Mouse (Mus musculus) activated CD4-positive, CD25-positive, alpha-beta regulatory T cell, adult 9 weeks (primary cell): ENCODE results near the gene Olfr263. TPM values are rescaled to one million over a fixed set of nuclear protein-coding genes. Genes with fewer than 3 reads are reported as not detected.

Experiments used
- polyA plus RNA-seq: library from polyadenylated mRNA; unstranded; fragments of 100-300 nt; shearing (Covaris generic); gene quantifications from one replicate; pipeline ENCODE4 v1.2.1, GENCODE M21; 2017

The Olfr263 gene
- polyA plus RNA-seq: not detected

DNA sequence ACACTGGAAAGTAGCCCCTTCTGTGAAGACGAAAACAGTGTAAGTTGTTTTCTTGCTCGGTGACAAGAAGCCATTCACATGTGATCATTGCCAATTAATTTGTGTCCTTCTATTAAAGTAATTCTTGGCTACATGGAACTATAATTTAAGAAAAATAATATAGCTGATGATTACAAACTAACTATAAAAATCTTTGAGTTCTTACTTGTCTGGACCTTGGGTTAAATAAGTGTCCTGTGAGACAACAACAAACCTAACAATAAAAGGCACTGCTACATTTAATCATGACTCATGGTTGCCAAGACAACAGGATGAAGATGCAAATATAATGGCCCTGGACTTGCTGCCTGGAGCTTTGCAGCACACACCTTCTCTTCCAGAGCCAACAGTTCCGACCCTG lies at the start of gene Olfr263:
Gene Olfr263, plus strand, starts transcription at position 301 of the 400 bp plus-strand sequence.

DNA sequence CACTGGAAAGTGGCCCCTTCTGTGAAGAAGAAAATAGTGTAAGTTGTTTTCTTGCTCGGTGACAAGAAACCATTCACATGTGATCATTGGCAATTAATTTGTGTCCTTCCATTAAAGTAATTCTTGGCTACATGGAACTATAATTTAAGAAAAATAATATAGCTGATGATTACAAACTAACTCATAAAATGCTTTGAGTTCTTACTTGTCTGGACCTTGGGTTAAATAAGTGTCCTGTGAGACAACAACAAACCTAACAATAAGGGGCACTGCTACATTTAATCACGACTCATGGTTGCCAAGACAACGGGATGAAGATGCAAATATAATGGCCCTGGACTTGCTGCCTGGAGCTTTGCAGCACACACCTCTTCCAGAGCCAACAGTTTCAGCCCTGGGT lies 18.3 kb upstream of the Olfr263 start, which contains the start of gene Olfr1369-ps1:
Gene Olfr1369-ps1, plus strand, starts transcription at position 301 of the 400 bp plus-strand sequence.

DNA sequence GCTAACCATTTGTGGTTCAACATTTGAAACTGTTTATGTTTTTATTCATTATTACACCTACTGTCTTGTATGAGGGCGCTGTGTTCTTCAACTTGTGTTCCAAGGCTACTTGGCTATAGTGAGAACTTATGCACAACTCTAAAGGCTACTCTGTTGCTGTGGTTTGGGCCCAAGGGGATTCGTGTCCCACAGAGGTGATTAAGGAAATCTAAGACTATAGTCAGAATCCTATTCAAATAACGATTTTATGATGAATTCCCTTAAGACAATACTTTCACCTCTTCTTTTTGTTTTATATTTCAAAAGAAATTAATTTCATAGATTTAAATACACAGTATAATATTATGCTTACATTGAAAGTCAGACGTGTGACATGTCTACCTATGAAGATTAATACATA lies 16.3 kb downstream of the Olfr263 start, which contains the start of gene Olfr1368:
Gene Olfr1368, minus strand, starts transcription at position 101 of the 400 bp plus-strand sequence.

DNA sequence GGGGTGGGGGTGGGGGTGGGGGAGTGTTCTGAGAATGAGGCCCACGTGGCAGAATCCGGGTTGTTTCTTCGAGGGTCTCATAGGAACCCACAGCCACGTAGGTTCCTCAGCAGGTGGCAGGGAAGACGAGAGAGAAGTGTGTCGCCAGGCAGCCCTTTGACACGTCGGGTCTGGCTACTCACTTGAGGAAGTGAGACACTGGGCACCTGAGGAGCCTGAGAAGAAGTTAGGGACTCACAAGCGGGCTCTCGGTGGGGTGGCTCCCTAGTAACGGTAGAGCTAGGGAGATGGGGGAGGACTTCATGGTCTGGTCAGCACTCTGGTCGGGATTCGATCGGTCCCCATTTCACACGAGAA lies 49.9 kb downstream of the Olfr263 start, which contains the start of gene Trim27:
Gene Trim27, plus strand, starts transcription at position 79 of the 357 bp plus-strand sequence.

Other genes with a start within 250 kb of the Olfr263 start
- gene Olfr1370, start 54.7 kb upstream of the Olfr263 start, polyA plus RNA-seq: not detected
- not detected for gene Olfr1369-ps1, start 18.2 kb upstream of the Olfr263 start, polyA plus RNA-seq
- gene Olfr1368, start 16.2 kb downstream of the Olfr263 start, polyA plus RNA-seq: not detected
- gene Trim27, start 49.8 kb downstream of the Olfr263 start, polyA plus RNA-seq: 23.4 TPM
- gene Gpx5, start 163.1 kb downstream of the Olfr263 start, polyA plus RNA-seq: not detected
- gene Gpx6, start 182.5 kb downstream of the Olfr263 start, polyA plus RNA-seq: not detected
- not detected for gene Olfr1367, start 217.3 kb downstream of the Olfr263 start, polyA plus RNA-seq
- 12.6 TPM for gene Zscan12, start 233.2 kb downstream of the Olfr263 start, polyA plus RNA-seq